Mouse (Mus musculus) liver, adult 2 months (tissue): ENCODE measurements around the gene Pomt2.

Experiments
- CTCF ChIP-seq: fragments of 200-500 bp; IDR thresholded peaks from 2 replicates; pipeline ENCODE4 v1.5.1; 2011; ENCODE audit warnings: low read depth, low read length, control low read depth
- POLR2A ChIP-seq: fragments of 200-500 bp; IDR thresholded peaks from 2 replicates; pipeline ENCODE4 v1.6.1; 2011; ENCODE audit warnings: low read length, control low read depth; ENCODE audit not compliant: insufficient read depth; ENCODE audit errors: extremely low read depth

DNA sequence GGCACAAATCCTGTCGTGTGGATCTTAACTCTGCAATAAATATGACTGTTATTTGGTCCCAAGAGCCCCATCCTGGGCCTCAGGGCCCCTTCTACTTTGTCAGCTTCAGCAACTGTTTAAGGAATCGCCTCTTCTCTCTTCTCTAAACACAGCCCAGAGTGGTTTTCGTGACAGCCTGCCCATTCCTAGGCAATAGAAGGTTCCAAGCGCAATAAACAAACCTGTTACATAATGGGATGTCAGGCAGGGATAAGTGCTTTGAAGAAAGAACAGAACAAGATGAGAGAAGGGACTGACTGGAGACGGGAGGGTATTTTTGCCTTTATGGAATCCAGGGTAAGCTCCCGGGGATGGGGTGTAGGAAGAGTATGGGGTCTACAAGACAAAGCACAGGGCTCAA is 54.1 kb downstream of the Pomt2 start:
- no peak for TF ChIP-seq CTCF
- no peak for TF ChIP-seq POLR2A
